Mouse (Mus musculus): ENCODE measurements at regions not wholly inside any gene's neighbourhood (a gene's known extent, or its start where the extent isn't known, plus 50 kb on each side); places are given as distances from the start of the nearest gene placed in this dataset.
A peak's percentile ranks its signal among the peaks of the same experiment; 100 is the strongest.

GRCm38 (mm10) chr11:86881710-86882109, 74.2 kb upstream of the Dhx40 start:
- no peak for TF ChIP-seq POLR2A (IDR thresholded peaks at IDR 0.05; ENCODE audit: borderline replicate concordance, extremely low read depth, insufficient read depth, insufficient read length, poor library complexity, severe bottlenecking)
- no peak for TF ChIP-seq CTCF (IDR thresholded peaks at IDR 0.05; ENCODE audit: borderline replicate concordance, extremely low read depth, insufficient read depth, insufficient read length)
- DNase-seq (ENCODE audit: low read depth): no peak

GRCm38 (mm10) chr11:86879356-86879905, 71.9 kb upstream of the Dhx40 start:
- no peak for DNase-seq (ENCODE audit: low read depth)
- TF ChIP-seq CTCF (IDR thresholded peaks at IDR 0.05; ENCODE audit: borderline replicate concordance, extremely low read depth, insufficient read depth, insufficient read length) (no peak), POLR2A (IDR thresholded peaks at IDR 0.05; ENCODE audit: borderline replicate concordance, extremely low read depth, insufficient read depth, insufficient read length, poor library complexity, severe bottlenecking) (no peak)

DNA sequence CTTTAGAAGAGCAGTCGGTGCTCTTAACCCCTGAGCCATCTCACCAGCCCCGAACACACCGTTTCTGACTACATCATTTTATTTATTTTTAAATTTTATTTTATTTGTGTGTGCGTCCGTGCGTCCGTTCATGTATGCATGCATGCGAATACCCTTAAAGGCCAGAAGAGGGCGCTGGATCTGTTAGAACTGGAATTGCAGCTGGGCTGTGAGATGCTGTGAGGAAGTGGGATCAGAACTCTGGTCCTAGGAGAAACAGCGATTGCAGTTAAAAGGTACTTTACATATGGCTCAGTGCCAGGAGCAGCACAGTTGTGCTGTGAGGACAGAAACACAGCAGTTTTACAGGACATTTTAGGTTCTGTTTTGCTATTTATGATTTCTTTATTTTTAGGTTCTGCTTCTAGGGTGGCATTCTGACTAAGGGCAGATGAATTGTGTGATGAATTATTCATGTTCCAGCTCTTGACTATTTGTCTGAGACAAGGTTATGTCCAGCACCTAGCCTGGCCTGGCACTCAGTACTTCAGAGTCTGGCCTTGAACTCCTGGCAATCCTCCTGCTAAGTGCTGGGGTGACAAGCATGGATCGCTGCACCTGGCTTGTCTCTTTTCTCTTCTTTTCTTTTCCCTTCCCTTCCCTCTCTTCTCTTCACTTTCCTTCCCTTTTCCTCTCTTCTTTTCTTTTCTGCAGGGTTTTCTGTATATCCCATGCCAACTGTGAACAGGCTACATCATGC, 71.0 kb upstream of the Dhx40 start:
- no peak for DNase-seq (ENCODE audit: low read depth)
- no peak for TF ChIP-seq POLR2A (IDR thresholded peaks at IDR 0.05; ENCODE audit: borderline replicate concordance, extremely low read depth, insufficient read depth, insufficient read length, poor library complexity, severe bottlenecking)
- TF ChIP-seq CTCF (IDR thresholded peaks at IDR 0.05; ENCODE audit: borderline replicate concordance, extremely low read depth, insufficient read depth, insufficient read length): 0 out of 2 replicates have a peak, but pooled peaks have one; percentile 21

- DNase-seq (ENCODE audit: low read depth): no peak
- TF ChIP-seq POLR2A (IDR thresholded peaks at IDR 0.05; ENCODE audit: borderline replicate concordance, extremely low read depth, insufficient read depth, insufficient read length, poor library complexity, severe bottlenecking): no peak
- no peak for TF ChIP-seq CTCF (IDR thresholded peaks at IDR 0.05; ENCODE audit: borderline replicate concordance, extremely low read depth, insufficient read depth, insufficient read length)
Observed at GRCm38 (mm10) chr11:86876509-86876908, 69.0 kb upstream of the Dhx40 start.

DNA sequence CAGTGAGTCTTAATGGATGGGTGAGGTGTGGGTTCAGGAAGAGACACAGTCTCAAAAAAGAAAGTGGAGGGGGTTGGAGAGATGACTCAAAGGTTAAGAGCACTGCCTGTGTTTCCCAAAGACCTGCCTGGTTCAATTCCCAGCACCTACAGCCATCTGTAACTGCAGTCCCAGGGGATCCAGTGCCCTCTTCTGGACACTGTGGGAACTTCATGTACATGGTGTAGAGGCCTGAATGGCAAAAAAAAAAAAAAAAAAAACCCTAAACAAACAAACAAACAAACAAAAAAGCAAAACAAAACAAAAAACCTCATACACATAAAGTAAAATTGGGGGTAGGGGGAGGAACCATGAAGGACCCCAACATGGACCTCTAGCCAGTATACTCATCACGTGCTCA, 68.2 kb upstream of the Dhx40 start:
- TF ChIP-seq POLR2A (IDR thresholded peaks at IDR 0.05; ENCODE audit: borderline replicate concordance, extremely low read depth, insufficient read depth, insufficient read length, poor library complexity, severe bottlenecking) (no peak), CTCF (IDR thresholded peaks at IDR 0.05; ENCODE audit: borderline replicate concordance, extremely low read depth, insufficient read depth, insufficient read length) (peak; percentile 23; the same call in 1 of the 2 replicates)
- DNase-seq (ENCODE audit: low read depth): no peak

DNA sequence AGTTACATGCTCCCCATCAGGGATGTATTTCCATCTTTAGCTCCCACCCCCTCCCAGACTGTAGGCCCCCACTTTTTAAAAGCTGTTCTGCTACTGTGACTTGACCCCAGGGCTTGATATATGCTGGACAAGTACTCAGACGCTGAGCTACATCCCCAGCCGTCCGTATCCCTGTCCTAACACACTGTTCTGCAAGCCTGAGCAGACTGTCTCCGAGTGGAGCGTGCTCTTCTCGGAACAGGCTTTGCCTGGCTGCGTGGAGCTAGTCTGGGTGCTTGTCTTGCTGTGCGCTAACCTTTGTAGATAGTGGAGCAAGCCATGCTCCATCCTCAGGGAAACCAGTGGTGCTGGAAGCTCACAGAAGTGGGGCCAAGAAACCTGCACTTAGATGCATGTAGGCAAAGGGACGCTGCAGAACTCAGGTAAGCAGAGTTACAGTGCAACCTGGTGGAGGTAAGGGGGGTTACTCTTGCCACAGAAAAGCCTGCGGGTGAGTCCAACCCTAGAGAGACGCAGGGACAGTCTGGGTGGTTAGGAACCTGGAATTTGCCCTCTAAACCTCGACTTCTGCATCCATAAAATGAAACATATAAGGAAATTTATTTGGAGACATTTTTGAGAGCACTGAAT, 67.2 kb upstream of the Dhx40 start:
- peak; percentile 72 for DNase-seq (ENCODE audit: low read depth)
- TF ChIP-seq POLR2A (IDR thresholded peaks at IDR 0.05; ENCODE audit: borderline replicate concordance, extremely low read depth, insufficient read depth, insufficient read length, poor library complexity, severe bottlenecking): no peak
- peak; percentile 41; the same call in 1 of the 2 replicates for TF ChIP-seq CTCF (IDR thresholded peaks at IDR 0.05; ENCODE audit: borderline replicate concordance, extremely low read depth, insufficient read depth, insufficient read length)

DNA sequence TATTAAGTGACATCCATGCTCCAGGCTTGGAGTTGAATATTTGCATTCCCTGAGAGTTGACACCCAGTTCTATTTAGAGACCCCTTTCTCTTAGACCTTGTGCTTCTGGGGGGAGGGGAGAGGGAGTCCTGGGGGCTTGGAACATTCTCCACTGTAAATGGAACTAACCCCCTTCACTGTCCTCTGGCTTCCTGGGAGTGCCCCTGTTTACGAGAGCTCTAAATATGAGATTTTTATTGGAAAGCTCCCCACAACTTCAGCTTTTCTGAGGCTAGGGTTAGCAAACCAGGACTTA, 65.8 kb upstream of the Dhx40 start:
- TF ChIP-seq CTCF (IDR thresholded peaks at IDR 0.05; ENCODE audit: borderline replicate concordance, extremely low read depth, insufficient read depth, insufficient read length): no peak
- no peak for TF ChIP-seq POLR2A (IDR thresholded peaks at IDR 0.05; ENCODE audit: borderline replicate concordance, extremely low read depth, insufficient read depth, insufficient read length, poor library complexity, severe bottlenecking)
- DNase-seq (ENCODE audit: low read depth): no peak

GRCm38 (mm10) chr11:86872537-86873405, 65.2 kb upstream of the Dhx40 start:
- DNase-seq (ENCODE audit: low read depth): peak; percentile 82
- TF ChIP-seq POLR2A (IDR thresholded peaks at IDR 0.05; ENCODE audit: borderline replicate concordance, extremely low read depth, insufficient read depth, insufficient read length, poor library complexity, severe bottlenecking) (no peak), CTCF (IDR thresholded peaks at IDR 0.05; ENCODE audit: borderline replicate concordance, extremely low read depth, insufficient read depth, insufficient read length) (no peak)

- DNase-seq (ENCODE audit: low read depth): no peak
- no peak for TF ChIP-seq POLR2A (IDR thresholded peaks at IDR 0.05; ENCODE audit: borderline replicate concordance, extremely low read depth, insufficient read depth, insufficient read length, poor library complexity, severe bottlenecking)
- no peak for TF ChIP-seq CTCF (IDR thresholded peaks at IDR 0.05; ENCODE audit: borderline replicate concordance, extremely low read depth, insufficient read depth, insufficient read length)
Observed at GRCm38 (mm10) chr11:86871782-86872181, 64.2 kb upstream of the Dhx40 start.

GRCm38 (mm10) chr11:86870486-86871165, 63.1 kb upstream of the Dhx40 start:
- no peak for TF ChIP-seq POLR2A (IDR thresholded peaks at IDR 0.05; ENCODE audit: borderline replicate concordance, extremely low read depth, insufficient read depth, insufficient read length, poor library complexity, severe bottlenecking)
- TF ChIP-seq CTCF (IDR thresholded peaks at IDR 0.05; ENCODE audit: borderline replicate concordance, extremely low read depth, insufficient read depth, insufficient read length): no peak
- no peak for DNase-seq (ENCODE audit: low read depth)
